Mouse (Mus musculus) heart, adult 2 months (tissue): ENCODE measurements around the gene Sat2. TPM values are rescaled to one million over a fixed set of nuclear protein-coding genes. Genes with fewer than 3 reads are reported as not detected.

Source experiments
- DNase-seq, 2 experiments: peaks; one replicate each; pipeline ENCODE4 v3.0.0; 2021
- H3K27ac ChIP-seq: fragments of 200-600 bp; 2 replicates; pipeline ENCODE4 v1.8.1; 2022
- H3K27me3 ChIP-seq: fragments of 200-500 bp; 2 replicates; pipeline ENCODE4 v1.6.1; 2012; ENCODE audit warnings: mild to moderate bottlenecking, low read length, inconsistent platforms, mixed read lengths; ENCODE audit not compliant: control insufficient read depth, insufficient read depth
- H3K36me3 ChIP-seq: fragments of 200-500 bp; 2 replicates; pipeline ENCODE4 v1.6.1; 2012; ENCODE audit warnings: low read length, inconsistent platforms; ENCODE audit not compliant: control insufficient read depth, insufficient read depth
- H3K4me1 ChIP-seq: fragments of 200-500 bp; 2 replicates; pipeline ENCODE4 v1.6.1; 2011; ENCODE audit warnings: low read length; ENCODE audit not compliant: control insufficient read depth, insufficient read depth
- H3K4me3 ChIP-seq: fragments of 200-600 bp; 2 replicates; pipeline ENCODE4 v1.8.1; 2022
- H3K79me2 ChIP-seq: fragments of 200-500 bp; replicated peaks from 2 replicates; pipeline ENCODE4 v1.6.1; 2012; ENCODE audit warnings: mild to moderate bottlenecking, inconsistent platforms, low read length, moderate library complexity, mixed read lengths; ENCODE audit not compliant: control insufficient read depth, insufficient read depth
- H3K9ac ChIP-seq: fragments of 200-500 bp; 2 replicates; pipeline ENCODE4 v1.6.1; 2012; ENCODE audit warnings: low read depth, mild to moderate bottlenecking, control low read depth, inconsistent platforms, low read length, mixed read lengths
- CTCF ChIP-seq: fragments of 200-600 bp; IDR thresholded peaks from 2 replicates; pipeline ENCODE4 v1.8.1; 2022; ENCODE audit warnings: antibody characterized with exemption, mild to moderate bottlenecking, moderate library complexity
- EP300 ChIP-seq: fragments of 200-500 bp; IDR thresholded peaks from 2 replicates; pipeline ENCODE4 v1.6.1; 2011; ENCODE audit warnings: low read depth, low read length, control low read depth; ENCODE audit not compliant: insufficient read depth
- POLR2A ChIP-seq: fragments of 200-500 bp; IDR thresholded peaks from 2 replicates; pipeline ENCODE4 v1.6.1; 2011; ENCODE audit warnings: mild to moderate bottlenecking, low read depth, low read length, control low read depth; ENCODE audit not compliant: insufficient read depth
- WGBS: fragments of 180-500 bp; shearing (Covaris S2); methylation state at CpG from one replicate; pipeline ENCODE4 v1.1.7; 2018; 5-methylcytosine and 5-hydroxymethylcytosine counted together
- intact Hi-C: fragments of 180-260 bp; cut with DNase I; formaldehyde crosslinking; loops from one replicate; pipeline ENCODE4 v1.15.1; 2025
- polyA plus RNA-seq: library from polyadenylated mRNA; depleted of rRNA; stranded (reverse); fragments of >200 nt; gene quantifications from 2 replicates; pipeline ENCODE4 v1.2.3, GENCODE M21; 2012
- total RNA-seq, 2 experiments: library from RNA; stranded (reverse); gene quantifications; 2 replicates each; pipeline ENCODE4 v1.2.3; 2021

Gene Sat2
- total and polyA plus RNA-seq, 3 experiments = 1.8 to 4.5 (median 1.9) TPM

GRCm38 (mm10) chr11:69584008-69584407 is 37.8 kb upstream of the Sat2 start:
- H3K27ac ChIP-seq = no peak overlapping the region
- intact Hi-C loops = loop anchor here (5.0 kb wide), 1 partner anchor 98 kb away; the partner anchor contains the start of gene Senp3
- TF ChIP-seq POLR2A = no peak
- TF ChIP-seq EP300 = no peak
- no peak for TF ChIP-seq CTCF
- no peaks in the 10 kb centered on the region for H3K36me3 ChIP-seq
- no peak for DNase-seq
- no peaks in the 10 kb centered on the region; the same call in 1 of the 2 replicates for H3K79me2 ChIP-seq
- H3K4me1 ChIP-seq = peaks cover 4% of the 10 kb centered on the region
- 79% methylated on average over 7 of the region's 7 CpGs for WGBS
- no peak overlapping the region for H3K4me3 ChIP-seq
- no peaks in the 10 kb centered on the region for H3K27me3 ChIP-seq
- no peak overlapping the region for H3K9ac ChIP-seq

GRCm38 (mm10) chr11:69584937-69585336 is 36.9 kb upstream of the Sat2 start:
- WGBS = 92% methylated on average over 13 of the region's 13 CpGs
- Histone ChIP-seq H3K27ac (no peak overlapping the region), H3K4me1 (peaks cover 4% of the 10 kb centered on the region), H3K36me3 (no peaks in the 10 kb centered on the region), H3K79me2 (no peaks in the 10 kb centered on the region; the same call in 1 of the 2 replicates), H3K27me3 (no peaks in the 10 kb centered on the region), H3K4me3 (no peak overlapping the region), H3K9ac (no peak overlapping the region)
- no peak for TF ChIP-seq POLR2A
- TF ChIP-seq CTCF = no peak
- TF ChIP-seq EP300 = no peak
- intact Hi-C loops = loop anchor here (5.0 kb wide), 1 partner anchor 97 kb away; the partner anchor contains the start of gene Senp3
- DNase-seq = no peak

- intact Hi-C loops = no loop called here
- H3K27ac ChIP-seq = no peak overlapping the region
- H3K27me3 ChIP-seq = no peaks in the 10 kb centered on the region
- no peak for DNase-seq
- no peak overlapping the region for H3K4me3 ChIP-seq
- H3K9ac ChIP-seq = no peak overlapping the region
- TF ChIP-seq POLR2A (no peak), EP300 (no peak), CTCF (no peak)
- H3K79me2 ChIP-seq = no peaks in the 10 kb centered on the region; the same call in 1 of the 2 replicates
- H3K36me3 ChIP-seq = no peaks in the 10 kb centered on the region
- peaks cover 4% of the 10 kb centered on the region for H3K4me1 ChIP-seq
- 60% methylated on average over 7 of the region's 7 CpGs for WGBS
Observed at GRCm38 (mm10) chr11:69585718-69586325, 36.0 kb upstream of the Sat2 start.

GRCm38 (mm10) chr11:69589207-69589834 is 32.5 kb upstream of the Sat2 start:
- H3K36me3 ChIP-seq = no peaks in the 10 kb centered on the region
- no peak overlapping the region for H3K9ac ChIP-seq
- no peak overlapping the region for H3K4me3 ChIP-seq
- intact Hi-C loops = no loop called here
- 85% methylated on average over 22 of the region's 22 CpGs for WGBS
- DNase-seq = no peak
- H3K27ac ChIP-seq = no peak overlapping the region
- no peaks in the 10 kb centered on the region for H3K4me1 ChIP-seq
- H3K27me3 ChIP-seq = no peaks in the 10 kb centered on the region
- no peak for TF ChIP-seq CTCF
- TF ChIP-seq EP300 = no peak
- no peak for TF ChIP-seq POLR2A
- no peaks in the 10 kb centered on the region for H3K79me2 ChIP-seq

- Histone ChIP-seq H3K4me1 (no peaks in the 10 kb centered on the region), H3K4me3 (no peak overlapping the region), H3K79me2 (no peaks in the 10 kb centered on the region), H3K9ac (no peak overlapping the region), H3K27ac (no peak overlapping the region), H3K36me3 (no peaks in the 10 kb centered on the region), H3K27me3 (no peaks in the 10 kb centered on the region)
- 94% methylated on average over 8 of the region's 8 CpGs for WGBS
- no peak for DNase-seq
- no peak for TF ChIP-seq POLR2A
- TF ChIP-seq EP300 = no peak
- no peak for TF ChIP-seq CTCF
- intact Hi-C loops = no loop called here
Observed at GRCm38 (mm10) chr11:69590622-69591021, 31.2 kb upstream of the Sat2 start.

GRCm38 (mm10) chr11:69591424-69591823 is 30.4 kb upstream of the Sat2 start:
- Histone ChIP-seq H3K36me3 (no peaks in the 10 kb centered on the region), H3K4me3 (no peak overlapping the region), H3K4me1 (no peaks in the 10 kb centered on the region), H3K27me3 (no peaks in the 10 kb centered on the region), H3K27ac (no peak overlapping the region), H3K9ac (no peak overlapping the region), H3K79me2 (no peaks in the 10 kb centered on the region)
- TF ChIP-seq POLR2A = no peak
- TF ChIP-seq EP300 = no peak
- no peak for TF ChIP-seq CTCF
- intact Hi-C loops = no loop called here
- WGBS = 90% methylated on average over 3 of the region's 3 CpGs
- no peak for DNase-seq
